Mouse (Mus musculus) macrophage (primary cell): ENCODE data around the gene Dusp3. TPM values are rescaled to one million over a fixed set of nuclear protein-coding genes. Genes with fewer than 3 reads are reported as not detected.
A peak's percentile ranks its signal among the peaks of the same experiment; 100 is the strongest.

Experiments used
- H3K27ac ChIP-seq: fragments of 350-480 bp; formaldehyde crosslinking; 2 replicates; pipeline ENCODE4 v1.9.0; 2021
- H3K36me3 ChIP-seq: fragments of 350-480 bp; formaldehyde crosslinking; 2 replicates; pipeline ENCODE4 v1.9.0; 2021; ENCODE audit errors: inconsistent target
- H3K4me3 ChIP-seq: fragments of 350-480 bp; formaldehyde crosslinking; 2 replicates; pipeline ENCODE4 v1.9.0; 2021; ENCODE audit errors: inconsistent target
- H3K79me2 ChIP-seq: fragments of 350-480 bp; formaldehyde crosslinking; 2 replicates; pipeline ENCODE4 v1.9.0; 2021; ENCODE audit errors: inconsistent target
- WGBS: methylation state at CpG from one replicate; pipeline ENCODE4 v1.1.7; 2026; ENCODE audit warnings: inconsistent platforms; ENCODE audit not compliant: missing documents; 5-methylcytosine and 5-hydroxymethylcytosine counted together
- polyA plus RNA-seq: library from polyadenylated mRNA; stranded (reverse); fragments of 250-400 nt; gene quantifications from 3 replicates; pipeline ENCODE4 v1.2.4, GENCODE M21; 2018; ENCODE audit warnings: inconsistent platforms

Gene Dusp3
- polyA plus RNA-seq, 1 experiment from 2014 or later = 138 TPM

DNA sequence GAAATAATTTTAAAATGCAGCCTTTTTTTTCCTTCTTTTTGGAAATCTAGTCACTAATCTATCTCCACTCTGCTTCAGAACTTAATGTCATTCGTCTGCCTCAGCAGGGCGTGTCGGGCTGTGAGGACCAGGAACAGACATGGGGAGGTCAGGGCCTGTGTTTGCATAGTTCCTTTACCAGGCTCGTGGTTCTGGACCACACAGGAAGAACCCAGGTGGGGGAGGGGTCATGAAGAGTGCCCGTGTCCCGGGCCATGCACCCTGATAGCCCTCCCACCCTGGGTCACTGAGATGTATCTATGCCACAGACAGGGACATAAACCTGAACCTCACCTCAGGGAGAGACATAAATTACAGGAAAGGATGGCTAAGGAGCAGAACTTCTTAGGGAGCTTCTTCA lies 12.6 kb downstream of the Dusp3 start:
- Histone ChIP-seq H3K36me3 (peaks cover 58% of the 10 kb centered on the region), H3K4me3 (no peak overlapping the region), H3K27ac (peak overlapping the region; percentile 96; the same call in 1 of the 2 replicates), H3K79me2 (peaks cover 53% of the 10 kb centered on the region)
- WGBS = 55% methylated on average over 6 of the region's 6 CpGs

DNA sequence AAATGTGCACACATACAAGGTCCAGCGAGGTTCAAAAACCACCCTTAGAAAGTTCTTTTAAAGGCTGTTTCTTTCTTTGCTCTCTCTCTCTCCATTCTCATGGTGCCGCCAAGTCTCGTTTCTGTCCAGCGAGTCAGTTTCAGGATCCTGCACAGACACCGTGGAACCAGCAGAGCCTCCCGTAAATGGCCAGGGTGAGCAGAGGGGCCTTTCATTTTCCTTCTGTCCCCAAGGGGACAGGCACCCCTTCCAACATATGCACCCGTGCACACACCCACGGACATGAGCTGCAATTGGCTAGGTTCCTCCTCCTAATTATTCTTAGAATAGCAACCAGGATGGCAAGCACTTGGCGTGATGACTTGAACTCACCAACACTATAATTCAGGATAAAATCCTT lies 13.3 kb downstream of the Dusp3 start:
- H3K4me3 ChIP-seq = no peak overlapping the region
- H3K79me2 ChIP-seq = peaks cover 46% of the 10 kb centered on the region
- H3K36me3 ChIP-seq = peaks cover 52% of the 10 kb centered on the region
- WGBS = 90% methylated on average over 9 of the region's 9 CpGs
- peak overlapping the region; percentile 96 for H3K27ac ChIP-seq

DNA sequence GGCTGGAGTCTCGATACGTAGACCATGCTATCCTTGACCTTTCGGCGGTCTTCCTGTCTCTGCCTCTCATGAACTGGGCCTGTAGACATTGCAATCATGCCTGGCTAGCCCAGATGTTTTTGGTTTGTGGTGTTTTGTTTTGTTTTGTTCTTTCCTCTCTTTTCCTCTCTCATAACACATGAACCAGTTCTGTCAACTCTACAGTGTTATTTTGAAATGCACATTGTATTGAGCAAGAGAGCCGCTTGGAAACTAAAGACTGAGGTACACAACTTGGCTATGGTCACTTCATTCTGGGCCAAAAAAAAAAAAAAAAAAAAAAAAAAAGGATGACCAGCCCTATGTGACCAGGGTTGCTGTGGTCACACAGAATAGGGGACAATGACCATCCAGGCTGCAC lies 14.2 kb downstream of the Dusp3 start:
- Histone ChIP-seq H3K36me3 (peaks cover 43% of the 10 kb centered on the region), H3K79me2 (peaks cover 37% of the 10 kb centered on the region), H3K4me3 (no peak overlapping the region), H3K27ac (peak overlapping the region; percentile 96)
- WGBS = 81% methylated on average over 5 of the region's 5 CpGs

DNA sequence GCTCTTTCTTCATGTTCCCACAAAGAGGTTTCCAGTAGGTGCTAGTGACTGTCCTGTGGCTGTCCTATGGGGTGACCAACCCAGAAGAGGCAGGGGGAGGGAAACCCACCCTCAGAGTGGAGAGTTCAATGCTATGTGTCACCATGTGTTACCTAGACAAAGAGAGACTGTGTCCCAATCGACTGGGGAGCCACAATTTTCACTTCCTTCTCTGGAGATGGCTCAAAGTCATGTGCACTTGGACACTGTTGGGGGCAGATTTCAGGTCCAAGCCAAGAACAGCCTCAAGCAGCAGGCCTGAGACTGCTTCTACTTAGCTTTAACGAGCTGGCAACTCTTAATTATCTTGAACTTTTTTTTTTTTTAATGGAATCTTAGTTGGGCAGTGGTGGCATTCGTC lies 14.7 kb downstream of the Dusp3 start:
- WGBS = 27% methylated on average over 3 of the region's 3 CpGs
- Histone ChIP-seq H3K36me3 (peaks cover 40% of the 10 kb centered on the region; the same call in 1 of the 2 replicates), H3K79me2 (peaks cover 32% of the 10 kb centered on the region), H3K4me3 (no peak overlapping the region), H3K27ac (peak overlapping the region; percentile 96)

DNA sequence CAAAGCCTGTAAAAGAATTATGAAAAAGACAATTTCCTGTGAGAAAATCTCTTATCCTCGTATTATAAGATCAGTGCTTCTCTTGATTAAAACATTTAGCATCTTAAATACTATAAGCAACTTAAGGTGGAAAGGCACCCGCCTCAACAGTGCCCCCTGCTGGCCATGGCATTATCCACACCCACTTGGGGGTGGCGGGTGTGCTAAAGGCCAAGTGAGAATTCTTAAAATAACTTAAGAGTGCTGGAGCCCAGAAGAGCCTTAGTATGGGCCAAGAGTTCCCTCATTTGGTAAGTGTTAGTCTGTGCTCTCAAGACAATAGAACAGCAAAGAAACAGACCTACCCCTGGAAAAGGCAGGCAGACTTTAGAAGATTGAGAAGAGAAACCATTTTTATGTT lies 15.4 kb downstream of the Dusp3 start:
- peaks cover 25% of the 10 kb centered on the region for H3K79me2 ChIP-seq
- H3K36me3 ChIP-seq = peaks cover 33% of the 10 kb centered on the region; the same call in 1 of the 2 replicates
- WGBS = 61% methylated on average over 3 of the region's 3 CpGs
- H3K27ac ChIP-seq = peak overlapping the region; percentile 96
- H3K4me3 ChIP-seq = no peak overlapping the region

DNA sequence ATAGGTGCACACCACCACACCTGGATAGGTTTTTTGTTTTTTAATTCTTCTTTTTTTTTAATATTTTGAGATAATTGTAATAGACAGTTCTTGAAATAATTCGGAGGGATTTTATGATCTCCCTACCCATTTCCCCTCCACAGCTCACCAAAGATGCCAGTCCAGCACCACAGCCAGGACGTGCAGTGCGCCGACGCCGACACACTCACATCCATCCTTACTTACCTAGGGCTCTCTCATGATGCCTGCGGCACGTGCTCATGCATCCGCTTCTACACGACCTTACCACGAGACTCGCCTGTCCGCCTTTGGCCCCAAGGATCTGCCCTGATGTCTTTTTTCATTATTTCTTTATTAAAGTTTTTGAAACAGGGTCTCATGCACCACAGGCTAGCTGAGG lies 17.0 kb downstream of the Dusp3 start:
- Histone ChIP-seq H3K36me3 (peaks cover 18% of the 10 kb centered on the region; the same call in 1 of the 2 replicates), H3K27ac (no peak overlapping the region), H3K79me2 (peaks cover 9% of the 10 kb centered on the region), H3K4me3 (no peak overlapping the region)
- WGBS = 92% methylated on average over 13 of the region's 13 CpGs

DNA sequence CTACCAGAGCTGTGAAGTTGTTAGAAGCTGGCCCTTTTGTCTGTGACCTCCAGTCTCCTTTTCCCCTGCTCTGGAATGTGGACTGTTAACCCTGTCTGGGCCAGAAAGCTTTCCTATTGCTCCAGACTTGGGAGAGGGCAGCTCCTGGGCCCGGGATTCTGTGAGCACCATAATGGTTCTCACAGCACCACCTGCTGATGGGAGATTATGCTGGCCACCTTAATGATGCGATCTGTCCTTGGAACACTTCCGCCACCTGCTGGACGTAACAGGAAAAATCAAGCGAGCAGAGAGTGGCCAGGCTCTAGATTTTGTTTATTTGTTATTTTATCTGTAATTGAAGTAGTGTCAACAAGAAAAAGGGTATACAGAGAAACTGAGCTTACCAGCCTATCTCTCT lies 18.0 kb downstream of the Dusp3 start:
- 0% methylated on average over 5 of the region's 5 CpGs for WGBS
- Histone ChIP-seq H3K36me3 (peaks cover 8% of the 10 kb centered on the region; the same call in 1 of the 2 replicates), H3K4me3 (no peak overlapping the region), H3K79me2 (no peaks in the 10 kb centered on the region), H3K27ac (no peak overlapping the region)

DNA sequence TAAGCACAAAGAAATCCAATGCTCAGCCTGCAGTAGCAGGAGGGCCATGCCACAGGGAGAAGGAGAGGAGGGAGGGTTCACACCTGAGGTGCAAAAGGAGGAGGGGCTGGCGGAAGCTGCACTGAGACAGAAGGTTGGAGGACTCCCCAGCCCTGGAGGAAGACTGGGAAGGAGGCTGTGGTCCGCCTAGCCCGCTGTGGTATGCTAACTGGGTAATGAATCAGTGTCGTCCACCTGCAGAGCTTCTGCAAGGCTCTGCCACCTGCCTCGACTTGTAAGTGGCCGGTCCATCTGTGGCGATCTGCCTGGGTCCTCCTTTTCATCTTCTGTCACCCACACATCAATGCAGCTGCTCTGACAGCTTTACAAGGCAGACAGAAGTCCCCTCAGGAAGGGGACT lies 18.5 kb downstream of the Dusp3 start:
- no peaks in the 10 kb centered on the region for H3K79me2 ChIP-seq
- 47% methylated on average over 7 of the region's 7 CpGs for WGBS
- peaks cover 4% of the 10 kb centered on the region; the same call in 1 of the 2 replicates for H3K36me3 ChIP-seq

DNA sequence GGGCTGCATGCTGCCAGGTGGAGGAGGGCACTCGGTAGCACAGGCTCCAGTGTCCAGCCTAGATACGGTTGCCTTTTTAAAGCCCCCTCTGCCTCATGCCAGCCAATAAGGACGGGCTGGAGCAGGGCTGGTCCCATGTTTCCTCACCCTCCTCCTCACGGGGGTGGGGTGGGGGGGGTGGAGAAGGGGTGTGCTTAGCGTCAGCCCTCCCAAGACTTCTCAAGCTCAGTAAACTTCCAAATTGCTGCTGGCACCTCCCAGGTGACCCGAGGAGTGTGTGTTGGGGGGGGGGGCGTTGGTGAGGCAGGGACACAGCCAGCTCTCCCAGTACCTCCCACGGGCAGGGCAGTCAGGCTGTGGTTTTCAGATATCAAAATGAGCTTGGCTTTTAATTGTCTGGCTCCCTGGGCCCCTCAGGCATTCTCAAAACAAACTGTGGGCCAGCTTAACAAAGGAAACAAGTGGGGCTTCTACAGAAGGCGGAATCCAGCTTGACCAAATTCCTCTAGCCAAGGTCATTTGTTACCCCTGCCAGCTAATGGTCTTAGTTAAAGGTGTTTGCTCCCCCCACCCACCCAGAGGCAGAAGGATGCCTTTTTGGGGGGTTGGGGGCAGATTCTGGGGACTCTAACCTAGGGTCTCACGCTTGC lies 19.7 kb downstream of the Dusp3 start, which contains the start of gene Sost:
Sost (minus strand) TSS at position 51 of the 650 bp plus-strand sequence.
- Histone ChIP-seq H3K36me3 (no peaks in the 10 kb centered on the region), H3K4me3 (no peak within 1 kb of the TSS), H3K27ac (no peak within 1 kb of the TSS), H3K79me2 (no peaks in the 10 kb centered on the region)
- 50% methylated on average over 10 of the region's 10 CpGs for WGBS

More for the DNA sequence above, 18.5 kb downstream of the Dusp3 start:
- H3K4me3 ChIP-seq = no peak overlapping the region
- no peak overlapping the region for H3K27ac ChIP-seq

DNA sequence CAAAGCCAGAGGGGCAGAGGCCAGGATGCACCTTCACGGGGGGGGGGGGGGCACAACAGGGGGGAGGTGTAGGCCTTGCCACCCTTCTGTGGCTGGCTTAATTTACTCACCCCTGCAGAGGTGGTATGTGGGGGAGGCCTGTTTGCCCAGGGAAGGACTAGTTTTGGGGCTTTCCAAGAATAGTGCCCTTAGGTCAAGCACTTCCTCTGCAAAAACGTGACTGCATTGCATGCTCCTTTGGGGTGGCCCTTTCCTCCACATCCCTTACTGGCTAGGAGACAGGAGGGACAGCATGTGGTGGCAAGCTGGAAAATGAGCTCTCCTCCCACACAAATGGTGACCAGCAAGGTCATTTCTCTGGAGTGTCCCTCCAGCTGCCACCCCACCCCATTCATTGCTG lies 21.3 kb downstream of the Dusp3 start:
- H3K27ac ChIP-seq = no peak overlapping the region
- H3K36me3 ChIP-seq = no peaks in the 10 kb centered on the region
- WGBS = 3% methylated on average over 2 of the region's 2 CpGs
- no peak overlapping the region for H3K4me3 ChIP-seq
- H3K79me2 ChIP-seq = no peaks in the 10 kb centered on the region

DNA sequence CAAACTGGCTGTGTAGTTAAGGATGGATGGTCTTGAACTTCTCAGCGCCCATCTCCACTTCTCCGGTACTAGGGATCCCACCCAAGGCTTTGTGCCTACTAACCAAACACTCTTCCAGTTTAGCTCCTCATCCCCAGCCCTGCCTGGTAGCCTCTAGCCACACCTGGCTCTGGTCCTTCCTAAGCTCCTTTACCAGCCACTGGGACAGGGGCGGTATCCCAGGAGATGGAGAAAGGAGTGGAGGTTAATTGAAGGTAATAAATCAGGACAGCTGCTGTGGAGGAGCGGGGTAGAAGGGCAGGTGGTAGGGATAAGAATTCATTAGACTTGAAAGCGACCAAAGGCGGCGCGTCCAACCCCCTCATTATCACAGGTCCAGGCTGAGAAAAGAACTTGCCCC lies 22.2 kb downstream of the Dusp3 start:
- no peaks in the 10 kb centered on the region for H3K36me3 ChIP-seq
- no peaks in the 10 kb centered on the region for H3K79me2 ChIP-seq
- H3K4me3 ChIP-seq = no peak overlapping the region
- 48% methylated on average over 8 of the region's 8 CpGs for WGBS
- no peak overlapping the region for H3K27ac ChIP-seq

DNA sequence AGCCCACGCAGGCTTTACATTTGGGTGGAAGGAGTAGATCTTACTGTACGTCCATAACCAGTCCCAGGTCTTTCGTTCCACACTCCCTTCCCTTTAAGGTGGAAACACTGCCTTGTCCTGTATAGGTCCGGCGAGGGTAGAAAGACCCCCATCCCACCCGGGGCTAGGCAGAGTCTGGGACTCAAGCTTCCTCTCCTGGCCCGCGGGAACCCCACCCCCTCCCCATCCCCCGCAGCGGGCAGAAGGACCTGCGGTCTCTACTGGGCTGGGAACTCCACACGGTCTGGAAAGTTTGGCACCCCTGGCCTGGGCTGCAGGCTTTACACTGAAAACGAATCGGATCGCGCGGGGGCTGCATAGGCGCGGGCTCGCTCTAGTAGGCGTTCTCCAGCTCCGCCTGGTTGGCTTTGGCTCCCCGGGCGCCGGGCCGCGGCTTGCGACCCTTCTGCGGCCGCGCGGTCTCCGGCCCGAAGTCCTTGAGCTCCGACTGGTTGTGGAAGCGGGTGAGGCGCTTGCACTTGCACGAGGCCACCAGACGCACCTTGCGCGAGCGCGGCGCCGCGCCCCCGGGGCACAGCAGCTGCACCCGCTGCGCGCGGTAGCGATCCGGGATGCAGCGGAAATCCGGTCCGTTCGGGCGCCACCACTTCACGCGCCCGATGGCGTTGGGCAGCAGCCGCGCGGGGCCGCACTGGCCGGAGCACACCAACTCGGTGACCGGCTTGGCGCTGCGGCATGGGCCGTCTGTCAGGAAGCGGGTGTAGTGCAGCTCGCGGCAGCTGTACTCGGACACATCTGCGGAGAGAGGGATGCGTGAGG lies 23.1 kb downstream of the Dusp3 start:
- H3K27ac ChIP-seq = no peak overlapping the region
- H3K79me2 ChIP-seq = no peaks in the 10 kb centered on the region
- H3K36me3 ChIP-seq = no peaks in the 10 kb centered on the region
- H3K4me3 ChIP-seq = no peak overlapping the region
- WGBS = under 1% methylated on average over 78 of the region's 78 CpGs

DNA sequence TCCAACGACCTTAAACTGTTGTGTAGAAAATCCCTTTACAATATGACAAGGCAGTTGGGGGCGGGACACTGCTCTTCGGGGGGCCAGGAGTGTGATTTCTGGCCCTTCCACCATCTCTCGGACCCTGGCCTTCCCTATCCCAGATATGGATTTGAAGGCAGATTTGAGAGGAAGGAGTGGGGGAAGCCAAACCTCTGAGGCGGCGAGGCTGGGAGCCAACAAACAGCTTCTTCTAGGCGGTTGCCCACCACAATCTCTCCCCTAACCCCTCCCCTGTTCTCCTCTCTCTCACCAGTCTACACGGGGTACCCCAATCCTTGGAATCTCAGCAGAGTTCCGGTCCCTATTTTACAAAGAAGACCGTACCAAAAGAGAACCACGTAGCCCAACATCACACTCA lies 23.8 kb downstream of the Dusp3 start:
- no peaks in the 10 kb centered on the region for H3K79me2 ChIP-seq
- H3K27ac ChIP-seq = no peak overlapping the region
- no peaks in the 10 kb centered on the region for H3K36me3 ChIP-seq
- WGBS = 6% methylated on average over 11 of the region's 11 CpGs
- no peak overlapping the region for H3K4me3 ChIP-seq

DNA sequence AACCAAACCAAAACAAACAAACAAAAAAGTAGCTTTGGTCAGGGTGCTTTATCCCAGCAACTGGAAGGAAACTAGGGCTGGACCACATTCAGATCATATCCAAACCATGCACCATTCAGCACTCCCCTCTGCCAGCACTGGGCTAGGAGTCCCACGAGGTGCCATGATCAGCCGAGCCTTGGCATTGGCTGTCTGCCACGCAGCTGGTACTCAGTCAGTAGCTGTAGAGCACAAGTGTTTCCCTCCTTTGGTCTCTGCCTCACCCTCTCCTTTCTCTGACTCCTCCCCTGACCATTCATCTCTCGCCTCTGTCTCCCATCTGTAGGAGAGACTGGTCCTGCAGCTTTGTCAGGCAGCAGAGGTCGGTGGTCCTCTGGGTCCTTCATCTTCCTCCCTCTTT lies 29.3 kb downstream of the Dusp3 start:
- H3K79me2 ChIP-seq = no peaks in the 10 kb centered on the region
- no peak overlapping the region for H3K4me3 ChIP-seq
- no peak overlapping the region for H3K27ac ChIP-seq
- WGBS = 60% methylated on average over 5 of the region's 5 CpGs
- H3K36me3 ChIP-seq = no peaks in the 10 kb centered on the region

DNA sequence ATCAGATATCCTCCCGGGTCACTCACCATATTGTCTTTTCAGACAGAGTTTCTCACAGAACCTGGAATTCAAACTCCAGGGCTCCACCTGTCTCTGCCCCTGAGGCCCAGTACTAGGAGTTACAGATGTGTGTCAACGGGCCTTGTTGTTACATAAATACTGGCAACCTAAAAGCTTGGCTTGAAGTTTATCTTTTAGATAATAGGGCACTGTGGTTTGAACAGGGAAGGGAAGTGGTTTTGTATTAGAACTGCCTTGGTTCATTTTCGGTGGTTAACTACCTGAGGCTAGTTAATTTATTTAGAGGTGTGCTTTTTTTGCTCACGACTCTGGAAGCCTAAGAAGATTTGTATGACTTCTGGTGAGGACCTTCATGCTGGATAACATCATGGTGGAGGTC lies 33.4 kb downstream of the Dusp3 start:
- Histone ChIP-seq H3K4me3 (no peak overlapping the region), H3K27ac (peak overlapping the region; percentile 80), H3K79me2 (no peaks in the 10 kb centered on the region), H3K36me3 (no peaks in the 10 kb centered on the region)
- 13% methylated on average over 4 of the region's 4 CpGs for WGBS
